Mouse (Mus musculus) right cerebral cortex, adult 18-20 months (tissue): ENCODE measurements at regions not wholly inside any gene's neighbourhood (a gene's known extent, or its start where the extent isn't known, plus 50 kb on each side); places are given as distances from the start of the nearest gene placed in this dataset.
A peak's percentile ranks its signal among the peaks of the same experiment; 100 is the strongest.

ENCODE experiments used
- DNase-seq: peaks from one replicate; pipeline ENCODE4 v3.0.0; 2022; ENCODE audit warnings: mixed read lengths

DNA sequence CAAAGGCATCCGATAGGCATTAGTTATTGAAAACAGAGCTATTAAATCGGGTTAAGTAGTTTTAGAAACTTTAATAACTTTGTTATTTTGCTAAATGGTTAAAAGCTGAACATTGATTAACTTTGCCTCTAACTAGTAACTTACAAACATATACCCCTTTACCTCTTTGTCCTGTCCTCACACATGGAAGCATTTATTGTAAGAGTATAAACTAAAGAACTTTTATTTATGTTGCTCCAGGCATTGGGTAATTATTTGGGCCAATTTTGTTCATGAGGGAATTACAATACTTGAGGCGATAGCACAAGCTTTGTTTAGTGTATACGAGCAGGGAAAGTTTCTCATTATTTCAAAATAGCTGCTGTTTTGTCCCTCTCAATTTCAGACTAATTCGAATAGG, 328.4 kb upstream of the Gm9008 start:
- DNase-seq: no peak

DNA sequence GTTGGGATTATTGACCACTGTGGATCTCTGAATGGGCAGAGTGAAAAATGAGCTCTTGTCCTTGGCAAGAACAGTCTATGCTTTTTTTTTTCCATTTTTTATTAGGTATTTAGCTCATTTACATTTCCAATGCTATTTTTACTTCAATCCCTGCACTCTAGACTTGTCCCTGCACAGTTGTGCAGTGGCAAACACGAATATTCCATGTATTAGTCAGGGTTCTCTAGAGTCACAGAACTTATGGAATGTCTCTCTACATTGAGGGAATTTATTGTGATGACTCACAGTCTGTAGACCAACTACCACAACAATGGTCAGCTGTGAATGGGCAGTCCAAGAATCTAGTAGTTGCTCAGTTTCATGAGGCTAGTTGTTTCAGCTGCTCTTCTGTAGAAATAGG, 305.4 kb upstream of the Gm9008 start:
- no peak for DNase-seq

DNA sequence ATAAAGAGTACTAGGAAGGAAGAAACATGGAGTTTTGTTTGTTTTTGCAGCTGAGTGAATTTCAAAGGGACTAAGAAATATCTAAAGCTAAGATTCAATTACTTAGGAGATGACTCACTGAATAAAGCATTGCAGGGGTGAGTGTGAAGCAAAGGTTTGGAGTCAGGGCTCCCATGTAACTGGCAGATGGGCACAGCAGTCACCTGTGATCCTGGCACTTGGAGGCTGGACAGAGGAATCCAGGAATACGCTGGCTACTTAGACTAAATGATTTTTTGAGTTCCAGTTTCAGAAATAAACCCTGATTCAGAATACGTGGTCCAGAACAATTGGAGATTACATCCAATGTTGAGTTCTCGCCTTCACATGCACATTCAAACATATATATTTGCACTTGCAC, 282.6 kb upstream of the Gm9008 start:
- no peak for DNase-seq

DNA sequence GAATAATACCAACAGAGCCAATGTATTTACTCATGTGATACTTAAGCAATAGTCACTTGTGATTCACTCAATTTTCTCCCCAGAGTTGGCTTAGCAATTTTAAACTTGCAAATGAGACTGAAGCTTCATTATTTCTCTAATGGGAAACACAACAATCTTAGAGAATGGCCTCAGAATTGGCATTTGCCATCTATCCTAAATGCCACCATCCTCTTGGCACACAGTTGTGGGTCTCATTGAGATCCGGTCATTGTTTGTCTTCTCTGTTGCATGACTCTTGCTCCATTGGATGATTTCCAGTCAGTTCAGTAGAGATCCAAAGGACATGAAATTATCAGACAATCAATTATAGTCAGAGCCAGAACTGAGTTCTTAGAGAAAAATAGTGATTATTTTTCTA, 280.6 kb upstream of the Gm9008 start:
- DNase-seq: no peak

DNA sequence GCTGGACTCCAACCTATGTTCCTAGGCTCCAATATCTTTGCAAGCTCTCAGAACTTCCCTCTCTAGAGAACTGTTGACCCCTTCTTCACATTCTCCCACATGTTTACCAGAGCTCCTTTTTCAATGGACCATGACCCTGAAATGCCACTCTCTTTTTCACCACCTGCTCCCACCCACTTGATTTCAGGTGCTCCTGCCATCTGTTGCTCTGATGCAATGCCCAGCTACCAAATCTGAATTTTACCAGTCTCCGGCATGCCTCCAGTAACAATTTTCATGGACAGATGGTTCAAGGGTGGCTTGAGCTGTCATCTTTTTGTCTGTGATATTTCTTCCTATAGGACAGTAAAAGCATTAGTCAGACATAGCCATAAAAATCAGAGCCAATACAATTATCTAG, 279.5 kb upstream of the Gm9008 start:
- no peak for DNase-seq

DNA sequence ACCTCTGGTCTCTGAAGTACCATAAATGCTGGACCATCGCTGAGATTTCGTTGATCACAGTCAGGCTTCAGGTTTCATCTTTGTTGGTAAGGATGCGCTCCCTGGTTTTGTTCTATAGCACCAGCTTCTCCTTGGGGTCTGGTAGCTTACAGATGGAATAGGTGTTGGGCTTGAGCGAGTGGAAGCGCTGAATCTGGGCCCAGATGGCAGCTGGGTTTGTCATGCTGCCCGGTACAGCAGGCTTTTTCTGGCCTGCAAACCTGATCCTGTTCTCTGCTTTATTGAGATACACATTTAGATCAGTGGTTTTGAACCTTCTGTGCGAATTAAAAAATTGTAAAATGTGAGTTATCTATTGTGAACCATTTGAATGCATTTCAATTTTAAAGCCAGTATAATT, 266.3 kb upstream of the Gm9008 start:
- peak; percentile 6 for DNase-seq

DNA sequence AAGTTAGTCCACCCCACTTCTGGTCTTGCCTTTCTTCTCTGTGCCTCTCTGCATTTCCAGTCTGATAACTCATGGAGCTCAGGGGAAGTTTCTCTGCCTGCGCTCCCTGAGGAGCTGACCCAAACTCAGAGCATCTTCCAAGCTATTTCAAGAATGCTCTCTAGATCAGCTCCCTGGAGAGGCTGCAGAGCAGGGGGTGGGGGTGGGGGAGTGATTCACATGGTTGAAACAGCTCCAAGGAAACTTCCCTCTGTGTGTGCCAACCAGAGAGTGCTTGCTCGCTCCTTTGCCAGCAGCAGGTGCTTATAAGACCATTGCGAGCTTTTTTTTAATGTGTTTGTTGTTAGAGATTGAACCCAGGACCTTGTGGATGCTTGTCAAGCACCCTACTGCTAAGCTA, 257.3 kb upstream of the Gm9008 start:
- peak; percentile 53 for DNase-seq
